Mouse (Mus musculus): ENCODE measurements around the gene Gm27235.
"Not testable (repeated sequence)": the region's sequence is repeated elsewhere in the genome, so short reads cannot be mapped to it uniquely, and the experiment has no call there.

Gene Gm27235

GRCm38 (mm10) chr9:35790001-35790400 is at the start of gene Gm27235, which contains the start of gene D730048I06Rik:
Gm27235 (minus strand) TSS chr9:35790101.
D730048I06Rik (minus strand) TSS chr9:35790112.
- no peak for DNase-seq

- DNase-seq, result not testable (repeated sequence)
Observed at GRCm38 (mm10) chr9:35817881-35818280, 28.0 kb upstream of the Gm27235 start.

- no peak for DNase-seq
Observed at GRCm38 (mm10) chr9:35798146-35798545, 8.2 kb upstream of the Gm27235 start.

- no peak for DNase-seq
Observed at GRCm38 (mm10) chr9:35778009-35778408, 11.9 kb downstream of the Gm27235 start, which contains the start of gene Gm17727. Gm17727 (minus strand) TSS chr9:35778109.

- no peak for DNase-seq
Observed at GRCm38 (mm10) chr9:35756843-35757242, 33.1 kb downstream of the Gm27235 start.

GRCm38 (mm10) chr9:35740749-35741148 is 49.2 kb downstream of the Gm27235 start, which contains the start of gene Gm17677:
Gm17677 (plus strand) TSS chr9:35741049.
- DNase-seq, result no peak

Measured in thymus, postnatal 36 days (tissue).